Mouse (Mus musculus) heart, embryonic 15.5 days (tissue): ENCODE results near the gene Cttnbp2. TPM values are rescaled to one million over a fixed set of nuclear protein-coding genes. Genes with fewer than 3 reads are reported as not detected.
A peak's percentile ranks its signal among the peaks of the same experiment; 100 is the strongest.
"Not testable (repeated sequence)": the region's sequence is repeated elsewhere in the genome, so short reads cannot be mapped to it uniquely, and the experiment has no call there.

Experiments used
- ATAC-seq: fragments of 200-750 bp; cut with Nextera tagmentation; replicated peaks from 2 replicates; pipeline ENCODE4 v1.8.0; 2017; ENCODE audit warnings: low read depth, moderate TSS enrichment; ENCODE audit not compliant: insufficient number of reproducible peaks, insufficient read depth, low FRiP score
- H3K27ac ChIP-seq: fragments of 300-500 bp; sonication (generic); 2 replicates; pipeline ENCODE4 v1.5.1; 2015; ENCODE audit warnings: mild to moderate bottlenecking, inconsistent platforms
- H3K27me3 ChIP-seq: fragments of 300-500 bp; sonication (generic); 2 replicates; pipeline ENCODE4 v1.6.1; 2015; ENCODE audit warnings: inconsistent platforms
- H3K36me3 ChIP-seq: fragments of 300-500 bp; sonication (generic); 2 replicates; pipeline ENCODE4 v1.6.1; 2015; ENCODE audit warnings: mild to moderate bottlenecking, inconsistent platforms
- H3K4me1 ChIP-seq: fragments of 300-500 bp; sonication (generic); replicated peaks from 2 replicates; pipeline ENCODE4 v1.6.1; 2015; ENCODE audit warnings: inconsistent platforms
- H3K4me2 ChIP-seq: fragments of 300-500 bp; sonication (generic); 2 replicates; pipeline ENCODE4 v1.6.1; 2015; ENCODE audit warnings: inconsistent platforms, mild to moderate bottlenecking, moderate library complexity
- H3K4me3 ChIP-seq: fragments of 300-500 bp; sonication (generic); 2 replicates; pipeline ENCODE4 v1.5.1; 2015; ENCODE audit warnings: mild to moderate bottlenecking, inconsistent platforms
- H3K9ac ChIP-seq: fragments of 300-500 bp; sonication (generic); 2 replicates; pipeline ENCODE4 v1.6.1; 2015; ENCODE audit warnings: mild to moderate bottlenecking, inconsistent platforms
- H3K9me3 ChIP-seq: fragments of 300-500 bp; sonication (generic); replicated peaks from 2 replicates; pipeline ENCODE4 v1.6.1; 2016; ENCODE audit warnings: inconsistent platforms
- WGBS: fragments of 180-500 bp; shearing (Covaris S2); methylation state at CpG from one replicate; pipeline ENCODE4 v1.1.7; 2015; ENCODE audit warnings: mixed read lengths; 5-methylcytosine and 5-hydroxymethylcytosine counted together
- polyA plus RNA-seq: library from polyadenylated mRNA; unstranded; fragments of >200 nt; fragmentation: Nextera tagmentation; extraction: Ambion mirVana; gene quantifications from 2 replicates; pipeline ENCODE4 v1.2.1, GENCODE M21; 2015

The Cttnbp2 gene
- polyA plus RNA-seq, 1 experiment from 2014 or later, result 6.0 TPM

GRCm38 (mm10) chr6:18411505-18412225 is 103.0 kb downstream of the Cttnbp2 start:
- H3K27ac ChIP-seq, result no peak overlapping the region

GRCm38 (mm10) chr6:18408445-18408844 is 106.2 kb downstream of the Cttnbp2 start:
- Histone ChIP-seq H3K4me3 (no peak overlapping the region), H3K36me3 (no peaks in the 10 kb centered on the region), H3K27ac (no peak overlapping the region), H3K4me2 (no peak overlapping the region), H3K9me3 (no peaks in the 10 kb centered on the region), H3K9ac (no peak overlapping the region), H3K4me1 (no peaks in the 10 kb centered on the region), H3K27me3 (no peaks in the 10 kb centered on the region)
- WGBS, result 91% methylated on average over 7 of the region's 7 CpGs
- no peak for ATAC-seq

More at GRCm38 (mm10) chr6:18411505-18412225, 103.0 kb downstream of the Cttnbp2 start:
- H3K36me3 ChIP-seq, result no peaks in the 10 kb centered on the region
- H3K4me1 ChIP-seq, result no peaks in the 10 kb centered on the region
- H3K4me3 ChIP-seq, result no peak overlapping the region
- ATAC-seq, result no peak
- no peak overlapping the region for H3K4me2 ChIP-seq
- WGBS, result 90% methylated on average over 1 of the region's 1 CpGs
- no peaks in the 10 kb centered on the region for H3K27me3 ChIP-seq
- no peaks in the 10 kb centered on the region for H3K9me3 ChIP-seq
- H3K9ac ChIP-seq, result no peak overlapping the region

DNA sequence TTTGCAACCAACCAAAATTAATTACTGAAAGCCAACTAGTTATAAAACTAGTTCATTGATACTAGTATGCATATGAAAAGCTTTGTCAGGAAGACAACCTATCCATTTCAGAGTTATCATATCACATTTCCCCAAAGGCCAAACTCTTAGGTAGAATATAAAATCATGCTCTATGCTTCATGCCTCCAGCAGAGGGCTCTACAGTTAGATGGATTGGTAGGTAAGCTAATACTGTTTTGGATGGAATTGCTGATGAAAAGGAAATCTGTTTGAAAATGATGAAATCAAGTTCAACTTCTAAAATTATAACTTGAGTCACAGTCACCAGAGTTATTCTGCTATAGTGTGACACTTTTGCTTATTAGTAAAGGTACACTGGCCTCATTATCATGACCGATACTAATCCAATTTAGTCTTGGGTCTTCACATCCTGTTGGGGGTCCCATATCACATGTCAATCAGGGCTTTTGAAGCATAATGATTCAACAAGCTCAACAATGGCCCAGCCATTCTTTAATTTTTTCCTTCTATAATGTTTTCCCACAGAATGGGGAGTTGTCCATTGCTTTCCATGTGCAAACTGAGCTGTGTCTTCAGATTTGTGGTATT is 113.5 kb downstream of the Cttnbp2 start:
- H3K9ac ChIP-seq, result no peak overlapping the region
- ATAC-seq, result no peak
- no peak overlapping the region for H3K4me2 ChIP-seq
- H3K9me3 ChIP-seq, result no peaks in the 10 kb centered on the region
- WGBS, result 88% methylated on average over 1 of the region's 1 CpGs
- no peaks in the 10 kb centered on the region for H3K4me1 ChIP-seq
- H3K36me3 ChIP-seq, result no peaks in the 10 kb centered on the region
- no peaks in the 10 kb centered on the region for H3K27me3 ChIP-seq
- no peak overlapping the region for H3K4me3 ChIP-seq
- no peak overlapping the region for H3K27ac ChIP-seq

- Histone ChIP-seq H3K4me2 (no peak overlapping the region), H3K27me3 (no peaks in the 10 kb centered on the region), H3K27ac (no peak overlapping the region), H3K9me3 (no peaks in the 10 kb centered on the region), H3K4me1 (no peaks in the 10 kb centered on the region), H3K4me3 (no peak overlapping the region), H3K9ac (no peak overlapping the region), H3K36me3 (no peaks in the 10 kb centered on the region)
- WGBS, result 71% methylated on average over 2 of the region's 2 CpGs
- no peak for ATAC-seq
These were observed 133.3 kb downstream of the Cttnbp2 start for GRCm38 (mm10) chr6:18381380-18381779.

GRCm38 (mm10) chr6:18380300-18381202 is 134.1 kb downstream of the Cttnbp2 start:
- H3K9me3 ChIP-seq, result no peaks in the 10 kb centered on the region
- H3K4me2 ChIP-seq, result no peak overlapping the region
- H3K9ac ChIP-seq, result no peak overlapping the region
- no peak overlapping the region for H3K27ac ChIP-seq
- no peak for ATAC-seq
- 76% methylated on average over 13 of the region's 13 CpGs for WGBS
- no peak overlapping the region for H3K4me3 ChIP-seq
- no peaks in the 10 kb centered on the region for H3K36me3 ChIP-seq
- H3K27me3 ChIP-seq, result no peaks in the 10 kb centered on the region
- H3K4me1 ChIP-seq, result no peaks in the 10 kb centered on the region

GRCm38 (mm10) chr6:18377755-18378154 is 136.9 kb downstream of the Cttnbp2 start:
- H3K27ac ChIP-seq, H3K9me3 ChIP-seq, H3K27me3 ChIP-seq, H3K36me3 ChIP-seq, H3K9ac ChIP-seq, H3K4me3 ChIP-seq, ATAC-seq, H3K4me1 ChIP-seq, H3K4me2 ChIP-seq: not testable (repeated sequence)
- WGBS, result 82% methylated on average over 2 of the region's 2 CpGs

DNA sequence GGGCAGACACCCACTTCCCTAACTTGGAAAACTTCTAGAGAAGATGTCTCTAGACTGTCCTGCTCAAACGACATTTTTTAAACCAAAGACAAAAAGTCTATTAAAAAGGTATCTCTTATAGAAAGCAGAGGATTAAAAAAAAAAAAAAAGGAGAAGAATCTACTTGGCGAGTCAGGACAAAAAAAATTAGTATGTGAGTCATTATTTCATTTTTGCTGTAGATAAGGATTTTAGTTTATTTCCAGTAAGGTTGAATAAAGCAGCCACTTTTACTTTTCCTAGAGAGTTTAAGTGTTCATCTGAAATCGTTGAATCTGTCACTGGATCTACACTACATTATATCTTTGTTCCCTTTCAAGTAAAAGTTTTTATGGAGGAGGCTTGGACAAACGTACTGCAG is 139.9 kb downstream of the Cttnbp2 start:
- H3K4me1 ChIP-seq, result 0 out of 2 replicates have a peak, but pooled peaks cover 2% of the 10 kb centered on the region
- no peak overlapping the region for H3K4me2 ChIP-seq
- H3K9ac ChIP-seq, result no peak overlapping the region
- no peak overlapping the region for H3K27ac ChIP-seq
- no peaks in the 10 kb centered on the region for H3K9me3 ChIP-seq
- ATAC-seq, result no peak
- H3K4me3 ChIP-seq, result no peak overlapping the region
- H3K27me3 ChIP-seq, result no peaks in the 10 kb centered on the region
- WGBS, result 61% methylated on average over 4 of the region's 4 CpGs
- no peaks in the 10 kb centered on the region for H3K36me3 ChIP-seq

DNA sequence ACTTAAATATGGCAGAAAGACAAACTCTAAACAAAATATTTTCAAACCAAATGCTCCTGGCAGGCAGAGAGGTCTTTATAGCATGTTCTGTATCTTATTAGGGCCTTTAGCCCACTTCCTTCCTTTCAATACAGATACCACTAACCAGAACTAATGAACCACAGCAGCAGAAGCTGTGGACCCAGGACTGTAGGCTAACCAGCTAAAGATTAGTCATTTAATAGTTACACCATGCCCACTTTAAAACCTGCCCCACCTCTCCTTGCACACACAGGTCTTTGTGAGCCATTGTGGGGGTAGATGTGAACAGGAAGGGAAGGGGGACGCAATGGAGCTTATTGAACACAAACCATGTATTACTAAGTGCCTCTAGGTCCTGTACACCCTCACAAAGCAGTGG is 141.0 kb downstream of the Cttnbp2 start:
- H3K9me3 ChIP-seq, result no peaks in the 10 kb centered on the region
- no peaks in the 10 kb centered on the region for H3K36me3 ChIP-seq
- no peak overlapping the region for H3K4me3 ChIP-seq
- H3K9ac ChIP-seq, result no peak overlapping the region
- 63% methylated on average over 1 of the region's 1 CpGs for WGBS
- H3K27ac ChIP-seq, result no peak overlapping the region
- no peak for ATAC-seq
- H3K27me3 ChIP-seq, result no peaks in the 10 kb centered on the region
- no peak overlapping the region for H3K4me2 ChIP-seq
- 0 out of 2 replicates have a peak, but pooled peaks cover 2% of the 10 kb centered on the region for H3K4me1 ChIP-seq

DNA sequence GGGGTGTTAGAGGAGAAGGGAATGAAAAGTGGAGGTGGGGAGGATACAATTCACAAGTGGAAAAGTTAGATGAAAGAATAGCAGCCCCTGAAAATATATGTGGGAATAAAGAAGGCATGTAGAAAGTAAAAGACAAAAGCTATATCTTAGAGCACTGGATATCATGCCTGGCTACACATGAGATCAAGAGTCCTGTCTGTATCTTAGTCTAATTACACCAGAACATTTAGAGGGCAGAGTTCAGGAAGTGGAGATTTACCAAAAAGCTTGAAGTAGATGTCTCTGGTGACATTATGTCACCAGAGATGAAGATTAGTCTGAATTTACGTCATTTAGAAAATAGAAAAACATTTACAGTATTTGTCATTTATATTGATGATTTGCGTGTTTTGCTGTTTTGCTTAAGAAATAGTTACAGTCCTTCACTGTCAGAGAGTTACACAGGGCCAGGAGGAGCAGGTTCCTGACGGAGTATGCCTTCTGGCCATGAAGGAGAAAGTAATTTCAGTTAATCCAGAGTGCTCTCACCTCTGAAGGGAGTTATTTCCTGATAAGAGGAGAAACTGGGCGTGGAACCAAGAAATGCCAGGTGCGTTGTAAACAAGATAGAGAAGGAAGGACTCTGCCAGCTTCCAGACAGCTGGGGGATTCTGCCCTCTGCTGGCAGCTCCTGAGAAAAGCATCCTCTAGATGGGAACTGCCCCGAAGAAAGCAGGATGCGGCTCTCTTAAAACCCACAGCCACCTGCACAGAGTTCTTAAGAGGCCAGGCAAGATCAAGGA is 142.0 kb downstream of the Cttnbp2 start:
- Histone ChIP-seq H3K27ac (no peak overlapping the region), H3K9me3 (no peaks in the 10 kb centered on the region), H3K4me1 (0 out of 2 replicates have a peak, but pooled peaks cover 2% of the 10 kb centered on the region), H3K36me3 (no peaks in the 10 kb centered on the region), H3K4me2 (peak overlapping the region; percentile 36; the same call in 1 of the 2 replicates), H3K4me3 (no peak overlapping the region), H3K27me3 (no peaks in the 10 kb centered on the region), H3K9ac (no peak overlapping the region)
- WGBS, result 24% methylated on average over 7 of the region's 7 CpGs
- peak; percentile 60; the same call in 1 of the 2 replicates for ATAC-seq

- H3K27ac ChIP-seq, result no peak overlapping the region
- H3K4me1 ChIP-seq, result 0 out of 2 replicates have a peak, but pooled peaks cover 2% of the 10 kb centered on the region
- 72% methylated on average over 4 of the region's 4 CpGs for WGBS
These were observed 144.9 kb downstream of the Cttnbp2 start for GRCm38 (mm10) chr6:18369723-18370122.

More at GRCm38 (mm10) chr6:18369723-18370122, 144.9 kb downstream of the Cttnbp2 start:
- no peak overlapping the region for H3K9ac ChIP-seq
- no peaks in the 10 kb centered on the region for H3K27me3 ChIP-seq
- no peaks in the 10 kb centered on the region for H3K9me3 ChIP-seq
- no peak overlapping the region for H3K4me3 ChIP-seq
- H3K4me2 ChIP-seq, result no peak overlapping the region
- no peak for ATAC-seq
- no peaks in the 10 kb centered on the region for H3K36me3 ChIP-seq
